Mouse (Mus musculus) stomach, embryonic 14.5 days (tissue): Measurements from ENCODE around the gene Zfp334. TPM values are rescaled to one million over a fixed set of nuclear protein-coding genes. Genes with fewer than 3 reads are reported as not detected.

Source experiments
- ATAC-seq: fragments of 200-750 bp; cut with Nextera tagmentation; 2 replicates; pipeline ENCODE4 v1.8.0; 2017; ENCODE audit warnings: low read depth, moderate TSS enrichment; ENCODE audit not compliant: insufficient number of reproducible peaks, insufficient read depth, low FRiP score
- H3K27ac ChIP-seq: fragments of 300-500 bp; sonication (generic); 2 replicates; pipeline ENCODE4 v1.5.1; 2014; ENCODE audit warnings: mild to moderate bottlenecking, low read length, moderate library complexity, mixed read lengths
- H3K27me3 ChIP-seq: fragments of 300-500 bp; sonication (generic); 2 replicates; pipeline ENCODE4 v1.6.1; 2014; ENCODE audit warnings: low read length, control low read depth, mixed read lengths; ENCODE audit not compliant: control insufficient read depth, insufficient read depth
- H3K36me3 ChIP-seq: fragments of 300-500 bp; sonication (generic); 2 replicates; pipeline ENCODE4 v1.6.1; 2014; ENCODE audit warnings: mild to moderate bottlenecking, control low read depth, low read length, moderate library complexity, mixed read lengths; ENCODE audit not compliant: control insufficient read depth, insufficient read depth
- H3K4me1 ChIP-seq: fragments of 300-500 bp; sonication (generic); 2 replicates; pipeline ENCODE4 v1.6.1; 2014; ENCODE audit warnings: low read length, control low read depth, mixed read lengths; ENCODE audit not compliant: control insufficient read depth, insufficient read depth
- H3K4me2 ChIP-seq: fragments of 300-500 bp; sonication (generic); replicated peaks from 2 replicates; pipeline ENCODE4 v1.6.1; 2014; ENCODE audit warnings: low read depth, low read length, control low read depth
- H3K4me3 ChIP-seq: fragments of 300-500 bp; sonication (generic); 2 replicates; pipeline ENCODE4 v1.5.1; 2014; ENCODE audit warnings: low read depth, low read length, control low read depth
- H3K9ac ChIP-seq: fragments of 300-500 bp; sonication (generic); replicated peaks from 2 replicates; pipeline ENCODE4 v1.6.1; 2014; ENCODE audit warnings: low read depth, mild to moderate bottlenecking, control low read depth, low read length, moderate library complexity, mixed read lengths
- H3K9me3 ChIP-seq: fragments of 300-500 bp; sonication (generic); 2 replicates; pipeline ENCODE4 v1.6.1; 2016; ENCODE audit warnings: low read depth, low read length, control low read depth; ENCODE audit not compliant: control insufficient read depth
- WGBS: fragments of 180-500 bp; shearing (Covaris S2); extraction: QIAGEN DNeasy Blood & Tissue Kit; methylation state at CpG from one replicate; pipeline ENCODE4 v1.1.7; 2014; 5-methylcytosine and 5-hydroxymethylcytosine counted together
- polyA plus RNA-seq: library from polyadenylated mRNA; unstranded; fragments of >200 nt; fragmentation: Nextera tagmentation; extraction: Ambion mirVana; gene quantifications from 2 replicates; pipeline ENCODE4 v1.2.1, GENCODE M21; 2014

The Zfp334 gene
- polyA plus RNA-seq, 1 experiment from 2014 or later, result 9.6 TPM

DNA sequence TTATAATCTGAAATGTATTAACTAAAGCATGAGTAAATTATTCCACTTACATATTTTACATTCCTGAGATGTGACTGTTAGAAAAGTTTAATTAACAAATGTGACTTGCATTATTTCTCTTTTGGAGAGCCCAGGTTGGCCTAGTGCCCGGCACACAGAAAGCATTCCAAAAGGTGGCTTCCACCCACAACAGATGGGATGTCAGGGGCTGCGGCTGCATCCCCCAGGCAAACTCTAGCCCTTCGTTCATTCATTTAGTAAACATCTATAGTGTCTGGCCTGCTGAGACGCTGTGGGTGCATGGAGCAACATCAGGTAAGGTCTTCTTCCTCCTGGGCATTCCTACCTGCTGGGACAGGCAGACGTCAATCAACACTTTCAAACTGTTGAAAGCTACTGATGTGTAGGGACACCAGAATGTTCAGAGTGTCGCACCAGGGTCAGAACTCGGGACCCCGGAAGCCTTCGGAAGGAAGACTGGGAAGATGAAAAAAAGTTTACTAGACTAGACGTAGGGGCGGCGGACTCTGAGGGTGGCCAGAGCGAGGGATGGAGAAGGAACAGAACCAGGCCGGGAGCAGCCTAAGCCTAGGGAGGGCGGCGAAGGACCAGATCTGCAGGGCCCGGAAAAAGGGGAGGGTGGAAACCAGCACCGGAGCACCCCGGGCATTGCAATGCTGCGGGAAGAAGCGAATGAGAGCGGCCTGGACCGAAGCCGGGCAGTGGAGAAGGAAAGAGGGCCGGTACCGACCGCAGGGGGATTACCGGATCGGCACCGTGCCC lies 62.3 kb downstream of the Zfp334 start:
- 0 out of 2 replicates have a peak, but pooled peaks have one; percentile 16 for ATAC-seq
- H3K4me2 ChIP-seq, result peak overlapping the region; percentile 89
- H3K9ac ChIP-seq, result peak overlapping the region; percentile 88
- no peaks in the 10 kb centered on the region for H3K27me3 ChIP-seq
- peaks cover 35% of the 10 kb centered on the region for H3K4me1 ChIP-seq
- whole genome bisulfite sequencing, result 1% methylated on average over 30 of the region's 30 CpGs
- H3K4me3 ChIP-seq, result peak overlapping the region; percentile 97
- H3K9me3 ChIP-seq, result no peaks in the 10 kb centered on the region
- H3K27ac ChIP-seq, result peak overlapping the region; percentile 44; the same call in 1 of the 2 replicates
- no peaks in the 10 kb centered on the region for H3K36me3 ChIP-seq

Other genes starting within 250 kb of the Zfp334 start
- gene Cdh22, start 153.4 kb downstream of the Zfp334 start, polyA plus RNA-seq, result 0.27 and 0.32 TPM in 2 replicates
- 42.5 and 43.5 TPM in 2 replicates for gene Slc35c2, start 100.4 kb downstream of the Zfp334 start, polyA plus RNA-seq
- 66.4 and 77.8 TPM in 2 replicates for gene Elmo2, start 61.8 kb downstream of the Zfp334 start, polyA plus RNA-seq
- 0.23 and 1.7 TPM in 2 replicates for gene Zfp663, start 19.5 kb downstream of the Zfp334 start, polyA plus RNA-seq
- gene Ocstamp, start 12.1 kb upstream of the Zfp334 start, polyA plus RNA-seq, result 0.06 TPM in 1 of 2 replicates, not detected in the other
- 0.38 TPM in 1 of 2 replicates, not detected in the other for gene Slc13a3, start 85.0 kb upstream of the Zfp334 start, polyA plus RNA-seq
- 30.6 and 36.4 TPM in 2 replicates for gene Trp53rka, start 105.1 kb upstream of the Zfp334 start, polyA plus RNA-seq
- gene Slc2a10, start 115.5 kb upstream of the Zfp334 start, polyA plus RNA-seq, result 7.3 and 8.5 TPM in 2 replicates
- 13.2 and 15.4 TPM in 2 replicates for gene Eya2, start 206.8 kb upstream of the Zfp334 start, polyA plus RNA-seq